Mouse (Mus musculus) stomach, postnatal 0 days (tissue): ENCODE measurements around the gene Barhl1.

Experiments
- CTCF ChIP-seq: IDR thresholded peaks from 2 replicates; pipeline ENCODE4 v1.5.1; 2016; ENCODE audit warnings: antibody characterized with exemption, low read depth, mild to moderate bottlenecking, moderate library complexity
- EP300 ChIP-seq: optimal IDR thresholded peaks from 2 replicates; pipeline ENCODE3; 2016; ENCODE audit warnings: antibody characterized with exemption

DNA sequence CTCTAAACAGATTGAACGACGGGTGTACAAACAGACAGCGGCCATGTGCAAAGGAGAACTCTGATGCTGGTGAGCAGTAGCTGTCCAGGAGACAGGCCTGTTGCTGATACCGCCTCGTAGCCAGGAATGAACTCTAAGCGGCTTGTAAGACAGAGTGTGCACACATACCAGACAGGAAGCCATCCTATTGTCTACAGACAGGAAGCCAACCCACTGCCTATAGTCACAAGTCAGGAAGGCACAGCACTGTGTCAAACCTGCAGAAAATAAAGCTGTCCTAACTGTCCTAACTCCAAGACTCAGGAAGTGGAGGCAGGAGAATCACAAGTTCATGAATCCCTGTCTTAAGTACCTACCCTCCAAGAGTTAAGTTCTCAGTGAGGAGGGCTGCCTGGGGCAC lies 47.1 kb upstream of the Barhl1 start:
- no peak for TF ChIP-seq CTCF
- no peak for TF ChIP-seq EP300
